In the genomic region with DNA sequence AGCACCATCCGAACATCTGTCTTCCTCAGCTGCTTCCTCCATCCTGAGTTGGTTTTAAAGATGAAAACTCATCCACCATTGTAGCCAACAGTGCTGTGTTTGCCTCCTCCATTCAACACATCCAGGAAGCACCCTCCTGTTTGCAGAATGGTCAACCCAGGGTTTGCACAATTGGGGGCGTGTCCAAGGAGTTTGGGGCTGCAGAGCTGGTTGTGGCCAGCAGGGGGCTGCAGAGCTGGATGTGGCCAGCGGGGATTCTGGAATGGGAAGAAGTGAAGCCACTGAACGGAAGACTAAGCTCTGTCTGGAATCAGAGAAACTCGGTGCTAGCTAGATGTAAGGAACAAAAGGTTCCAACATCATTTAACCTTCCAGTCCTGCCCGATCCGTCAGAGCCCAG, we compare ENCODE assay signal across 8 mouse cellular contexts. TPM values are rescaled to one million over a fixed set of nuclear protein-coding genes. Genes with fewer than 3 reads are reported as not detected.
DNase-seq lines count a peak whose midpoint lies in the region; ATAC-seq and TF ChIP-seq lines count a peak whose summit lies in the region.
"Had no signal": no experiment of that assay in that cellular context is flagged by ENCODE, and none has a peak within 500 bp of the region (broad histone marks: within the 10 kb centered on the region; RNA-seq: fewer than 3 reads in every experiment).

No protein-coding gene starts in this region.

- no peak overlapping the region for H3K27ac ChIP-seq in midbrain, postnatal 0 days (ENCODE audit: low read depth, low read length)
- no peak overlapping the region for H3K27ac ChIP-seq in midbrain, embryonic 13.5 days
- H3K27ac ChIP-seq in embryonic facial prominence, embryonic 10.5 days (replicated peaks), result no peak overlapping the region
- no peak overlapping the region for H3K27ac ChIP-seq in intestine, postnatal 0 days (ENCODE audit: low read depth, low read length)
- H3K27ac ChIP-seq: neural tube, embryonic 13.5 days had no signal

- no peak for ATAC-seq in midbrain, postnatal 0 days (ENCODE audit: low FRiP score)
- no peak for ATAC-seq in midbrain, embryonic 13.5 days
- peak; percentile 57 for ATAC-seq in intestine, postnatal 0 days

- no peak overlapping the region for H3K4me2 ChIP-seq in midbrain, postnatal 0 days (ENCODE audit: low read depth, low read length, poor library complexity, severe bottlenecking)
- no peak overlapping the region for H3K4me2 ChIP-seq in midbrain, embryonic 13.5 days (replicated peaks)
- no peak overlapping the region for H3K4me2 ChIP-seq in intestine, postnatal 0 days (replicated peaks; ENCODE audit: low read depth)
- H3K4me2 ChIP-seq: neural tube, embryonic 13.5 days had no signal

- H3K4me3 ChIP-seq in midbrain, postnatal 0 days (ENCODE audit: low read depth, low read length), result no peak overlapping the region
- no peak overlapping the region for H3K4me3 ChIP-seq in midbrain, embryonic 13.5 days (replicated peaks)
- H3K4me3 ChIP-seq in embryonic facial prominence, embryonic 10.5 days, result no peak overlapping the region
- no peak overlapping the region for H3K4me3 ChIP-seq in intestine, postnatal 0 days (ENCODE audit: low read depth, low read length)
- H3K4me3 ChIP-seq: neural tube, embryonic 13.5 days had no signal

- TF ChIP-seq CTCF in midbrain, postnatal 0 days (IDR thresholded peaks at IDR 0.05), result peak; percentile 45
- TF ChIP-seq CTCF in intestine, postnatal 0 days (IDR thresholded peaks at IDR 0.05; ENCODE audit: low read depth), result peak; percentile 80

- 55% methylated on average over 7 of the region's 7 CpGs for WGBS in midbrain, postnatal 0 days
- 57% methylated on average over 7 of the region's 7 CpGs for WGBS in midbrain, embryonic 13.5 days
- 57% methylated on average over 7 of the region's 7 CpGs for WGBS in embryonic facial prominence, embryonic 10.5 days
- 59% methylated on average over 7 of the region's 7 CpGs for WGBS in intestine, postnatal 0 days

- no peak overlapping the region for H3K9ac ChIP-seq in midbrain, postnatal 0 days (replicated peaks; ENCODE audit: low read length, poor library complexity, severe bottlenecking)
- H3K9ac ChIP-seq in midbrain, embryonic 13.5 days (replicated peaks), result no peak overlapping the region
- no peak overlapping the region for H3K9ac ChIP-seq in intestine, postnatal 0 days (ENCODE audit: low read depth, low read length)
- H3K9ac ChIP-seq: neural tube, embryonic 13.5 days had no signal

- no peaks in the 10 kb centered on the region for H3K4me1 ChIP-seq in midbrain, postnatal 0 days (ENCODE audit: insufficient read depth, low read length)
- no peaks in the 10 kb centered on the region for H3K4me1 ChIP-seq in midbrain, embryonic 13.5 days (replicated peaks)
- H3K4me1 ChIP-seq in embryonic facial prominence, embryonic 10.5 days, result 0 out of 2 replicates have a peak, but pooled peaks cover 4% of the 10 kb centered on the region
- H3K4me1 ChIP-seq in intestine, postnatal 0 days (replicated peaks; ENCODE audit: control insufficient read depth, insufficient read depth, low read length), result no peaks in the 10 kb centered on the region
- H3K4me1 ChIP-seq: neural tube, embryonic 13.5 days had no signal

- H3K9me3 ChIP-seq in midbrain, postnatal 0 days (ENCODE audit: low read length), result no peaks in the 10 kb centered on the region
- no peaks in the 10 kb centered on the region for H3K9me3 ChIP-seq in midbrain, embryonic 13.5 days
- no peaks in the 10 kb centered on the region for H3K9me3 ChIP-seq in embryonic facial prominence, embryonic 10.5 days
- no peaks in the 10 kb centered on the region for H3K9me3 ChIP-seq in intestine, postnatal 0 days (ENCODE audit: control insufficient read depth)
- H3K9me3 ChIP-seq: neural tube, embryonic 13.5 days had no signal

- no peak for DNase-seq in midbrain, postnatal 0 days (ENCODE audit: low spot score)
- peak; percentile 79 for DNase-seq in adrenal gland, postnatal 10 days
- peak; percentile 65 for DNase-seq in embryonic facial prominence, embryonic 10.5 days (ENCODE audit: low spot score)
- peak; percentile 81 for DNase-seq in lung, postnatal 36 days
- DNase-seq in thymus, postnatal 4 days, result peak; percentile 51

- H3K36me3 ChIP-seq in midbrain, postnatal 0 days (ENCODE audit: insufficient read depth, low read length), result no peaks in the 10 kb centered on the region
- no peaks in the 10 kb centered on the region for H3K36me3 ChIP-seq in midbrain, embryonic 13.5 days
- H3K36me3 ChIP-seq in embryonic facial prominence, embryonic 10.5 days (replicated peaks), result no peaks in the 10 kb centered on the region
- H3K36me3 ChIP-seq in intestine, postnatal 0 days (ENCODE audit: control insufficient read depth, insufficient read depth), result no peaks in the 10 kb centered on the region
- H3K36me3 ChIP-seq: neural tube, embryonic 13.5 days had no signal

- no peaks in the 10 kb centered on the region for H3K27me3 ChIP-seq in midbrain, postnatal 0 days (ENCODE audit: insufficient read depth, low read length)
- H3K27me3 ChIP-seq in midbrain, embryonic 13.5 days, result no peaks in the 10 kb centered on the region
- no peaks in the 10 kb centered on the region for H3K27me3 ChIP-seq in embryonic facial prominence, embryonic 10.5 days (replicated peaks; ENCODE audit: low read depth, poor library complexity, severe bottlenecking)
- H3K27me3 ChIP-seq in intestine, postnatal 0 days (replicated peaks; ENCODE audit: control insufficient read depth, insufficient read depth, low read length), result no peaks in the 10 kb centered on the region
- H3K27me3 ChIP-seq: neural tube, embryonic 13.5 days had no signal

RNA-seq across cellular contexts. Expression of a gene that starts 28.9 kb away (rescaled TPM):
- total RNA-seq in midbrain, postnatal 0 days (2014; rRNA removed), result 52.6 and 64.0 TPM in 2 replicates
- polyA plus RNA-seq in midbrain, postnatal 0 days (2015; fragmentation: Nextera tagmentation; extraction: Ambion mirVana), result 21.6 and 23.7 TPM in 2 replicates
- polyA plus RNA-seq in midbrain, embryonic 13.5 days (2015; fragmentation: Nextera tagmentation; extraction: Ambion mirVana), result 28.2 and 28.7 TPM in 2 replicates
- 10 to 100 TPM; 15.9 to 19.3 TPM for total RNA-seq in adrenal gland, postnatal 10 days (2021)
- polyA plus RNA-seq in embryonic facial prominence, embryonic 10.5 days (2016; fragmentation: Nextera tagmentation; extraction: Ambion mirVana), result 23.0 and 25.0 TPM in 2 replicates
- 10.8 and 11.2 TPM in 2 replicates for polyA plus RNA-seq in intestine, postnatal 0 days (2015; fragmentation: Nextera tagmentation; extraction: Ambion mirVana)
